Mouse (Mus musculus): Measurements from ENCODE around the gene Nrg4. TPM values are rescaled to one million over a fixed set of nuclear protein-coding genes. Genes with fewer than 3 reads are reported as not detected.
"Not testable (repeated sequence)": the region's sequence is repeated elsewhere in the genome, so short reads cannot be mapped to it uniquely, and the experiment has no call there.

Nrg4 gene
- polyA plus RNA-seq, 1 experiment from 2014 or later = 0.56 TPM

DNA sequence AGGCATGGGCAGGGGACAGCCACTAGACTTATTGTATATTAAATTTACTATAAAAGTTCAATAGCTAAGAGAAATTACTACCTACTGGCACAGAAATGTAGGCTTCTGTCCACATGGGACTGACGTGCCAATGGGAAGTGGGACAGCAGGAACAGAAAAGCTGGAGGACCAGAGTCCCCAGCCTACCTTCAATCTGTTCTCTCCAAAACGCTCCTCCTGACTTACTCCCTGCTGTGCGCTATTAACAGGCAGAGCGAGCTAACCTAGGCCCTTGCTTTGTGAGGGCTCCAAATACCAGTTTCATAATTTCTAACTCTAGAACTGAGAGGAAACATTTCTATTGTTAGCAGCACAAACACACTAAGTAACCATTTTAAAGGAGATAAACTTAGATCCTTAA, 52.7 kb downstream of the Nrg4 start:
- 59% methylated on average over 4 of the region's 4 CpGs for WGBS (ENCODE audit: insufficient replicate concordance)
- no peaks in the 10 kb centered on the region for H3K4me1 ChIP-seq
- no peak overlapping the region for H3K27ac ChIP-seq
- H3K4me2 ChIP-seq = no peak overlapping the region
- H3K36me3 ChIP-seq = no peaks in the 10 kb centered on the region
- H3K27me3 ChIP-seq (replicated peaks) = no peaks in the 10 kb centered on the region
- H3K9me3 ChIP-seq (replicated peaks) = no peaks in the 10 kb centered on the region
- no peak for ATAC-seq
- H3K4me3 ChIP-seq = no peak overlapping the region
- H3K9ac ChIP-seq = no peak overlapping the region

- Histone ChIP-seq H3K27me3 (replicated peaks) (no peaks in the 10 kb centered on the region), H3K4me2 (no peak overlapping the region), H3K27ac (no peak overlapping the region), H3K4me1 (no peaks in the 10 kb centered on the region), H3K4me3 (no peak overlapping the region), H3K36me3 (no peaks in the 10 kb centered on the region), H3K9me3 (replicated peaks) (no peaks in the 10 kb centered on the region), H3K9ac (no peak overlapping the region)
- no peak for ATAC-seq
- 27% methylated on average over 5 of the region's 5 CpGs for WGBS (ENCODE audit: insufficient replicate concordance)
Observed at GRCm38 (mm10) chr9:55271960-55272560, 54.6 kb downstream of the Nrg4 start.

GRCm38 (mm10) chr9:55264356-55265302, 62.0 kb downstream of the Nrg4 start:
- no peak overlapping the region for H3K4me2 ChIP-seq

DNA sequence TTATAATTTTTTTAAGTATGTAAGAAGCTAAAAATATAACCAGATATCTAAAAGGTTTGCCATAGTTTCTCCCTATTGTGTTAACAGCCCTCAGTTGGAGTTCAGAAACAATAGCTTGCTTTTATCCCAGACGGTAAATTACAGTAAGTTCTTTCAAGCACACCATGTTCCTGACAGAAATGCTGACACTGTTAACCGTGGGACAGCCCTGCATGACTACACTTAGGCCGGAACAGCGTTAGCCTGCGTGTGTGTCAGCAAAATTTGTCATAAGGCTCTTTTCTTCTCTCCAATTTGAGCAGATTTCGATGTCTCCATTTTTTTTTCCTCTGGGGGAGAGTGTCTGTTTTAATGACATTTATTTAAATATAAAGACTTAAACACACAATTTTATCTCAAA, 66.9 kb downstream of the Nrg4 start:
- H3K9me3 ChIP-seq (replicated peaks) = no peaks in the 10 kb centered on the region
- no peak for ATAC-seq
- H3K27ac ChIP-seq = no peak overlapping the region
- no peak overlapping the region for H3K4me3 ChIP-seq
- WGBS (ENCODE audit: insufficient replicate concordance) = 76% methylated on average over 6 of the region's 6 CpGs
- H3K4me2 ChIP-seq = no peak overlapping the region
- H3K9ac ChIP-seq = no peak overlapping the region
- no peaks in the 10 kb centered on the region for H3K27me3 ChIP-seq (replicated peaks)
- no peaks in the 10 kb centered on the region for H3K4me1 ChIP-seq
- H3K36me3 ChIP-seq = no peaks in the 10 kb centered on the region

More at GRCm38 (mm10) chr9:55264356-55265302, 62.0 kb downstream of the Nrg4 start:
- no peaks in the 10 kb centered on the region for H3K27me3 ChIP-seq (replicated peaks)
- H3K27ac ChIP-seq = no peak overlapping the region
- H3K9ac ChIP-seq = no peak overlapping the region
- WGBS (ENCODE audit: insufficient replicate concordance) = 55% methylated on average over 8 of the region's 8 CpGs
- H3K9me3 ChIP-seq (replicated peaks) = no peaks in the 10 kb centered on the region
- H3K4me3 ChIP-seq = no peak overlapping the region
- no peaks in the 10 kb centered on the region for H3K36me3 ChIP-seq
- no peak for ATAC-seq
- no peaks in the 10 kb centered on the region for H3K4me1 ChIP-seq

DNA sequence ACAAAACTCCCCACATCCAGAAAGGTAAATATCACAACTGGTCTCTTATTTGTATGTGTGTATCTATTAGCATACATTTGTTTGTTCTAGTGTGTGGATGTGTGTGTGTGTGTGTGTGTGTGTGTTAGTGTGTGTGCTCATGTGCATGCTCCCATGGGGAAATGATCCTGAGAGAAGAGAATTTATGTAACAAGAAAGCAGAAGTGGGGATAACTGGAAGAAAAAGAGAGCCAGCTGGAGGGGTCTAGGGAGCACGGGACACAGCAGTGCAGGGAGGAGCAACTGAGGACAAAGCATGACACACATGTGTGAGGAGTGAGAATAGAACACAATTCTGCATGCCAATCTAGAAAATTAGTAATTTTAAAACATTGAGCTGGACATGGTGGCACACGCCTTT, 69.5 kb downstream of the Nrg4 start:
- Histone ChIP-seq H3K9me3 (replicated peaks) (no peaks in the 10 kb centered on the region), H3K27me3 (replicated peaks) (no peaks in the 10 kb centered on the region), H3K27ac (no peak overlapping the region), H3K36me3 (no peaks in the 10 kb centered on the region), H3K4me1 (no peaks in the 10 kb centered on the region), H3K4me3 (no peak overlapping the region), H3K9ac (no peak overlapping the region), H3K4me2 (no peak overlapping the region)
- 79% methylated on average over 2 of the region's 2 CpGs for WGBS (ENCODE audit: insufficient replicate concordance)
- ATAC-seq = no peak

GRCm38 (mm10) chr9:55255604-55256003, 71.0 kb downstream of the Nrg4 start:
- Histone ChIP-seq H3K4me1 (no peaks in the 10 kb centered on the region), H3K9ac (no peak overlapping the region), H3K27me3 (replicated peaks) (no peaks in the 10 kb centered on the region), H3K9me3 (replicated peaks) (no peaks in the 10 kb centered on the region), H3K4me2 (no peak overlapping the region), H3K36me3 (no peaks in the 10 kb centered on the region), H3K27ac (no peak overlapping the region), H3K4me3 (no peak overlapping the region)
- 42% methylated on average over 4 of the region's 4 CpGs for WGBS (ENCODE audit: insufficient replicate concordance)
- ATAC-seq = no peak

DNA sequence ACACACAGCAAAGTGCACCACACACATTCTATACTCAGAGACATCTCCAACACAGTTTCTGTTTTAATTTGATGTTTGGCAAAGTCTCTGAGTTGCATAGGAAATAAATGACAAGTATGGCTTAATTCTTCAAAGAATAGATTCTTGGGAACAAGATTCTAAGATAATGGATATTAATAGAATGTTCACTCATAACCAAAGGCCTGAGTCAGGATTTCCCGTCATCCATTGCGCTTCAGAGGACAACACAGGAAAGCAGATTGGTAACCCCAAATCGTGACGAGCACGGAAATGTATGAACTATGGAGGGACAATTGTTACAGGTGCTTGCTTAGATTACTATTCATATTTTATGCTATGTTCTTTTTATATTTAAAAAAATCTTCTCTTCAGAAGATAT, 71.6 kb downstream of the Nrg4 start:
- no peak for ATAC-seq
- Histone ChIP-seq H3K4me2 (no peak overlapping the region), H3K27me3 (replicated peaks) (no peaks in the 10 kb centered on the region), H3K27ac (no peak overlapping the region), H3K9ac (no peak overlapping the region), H3K4me1 (no peaks in the 10 kb centered on the region), H3K9me3 (replicated peaks) (no peaks in the 10 kb centered on the region), H3K36me3 (no peaks in the 10 kb centered on the region), H3K4me3 (no peak overlapping the region)
- WGBS (ENCODE audit: insufficient replicate concordance) = 74% methylated on average over 5 of the region's 5 CpGs

DNA sequence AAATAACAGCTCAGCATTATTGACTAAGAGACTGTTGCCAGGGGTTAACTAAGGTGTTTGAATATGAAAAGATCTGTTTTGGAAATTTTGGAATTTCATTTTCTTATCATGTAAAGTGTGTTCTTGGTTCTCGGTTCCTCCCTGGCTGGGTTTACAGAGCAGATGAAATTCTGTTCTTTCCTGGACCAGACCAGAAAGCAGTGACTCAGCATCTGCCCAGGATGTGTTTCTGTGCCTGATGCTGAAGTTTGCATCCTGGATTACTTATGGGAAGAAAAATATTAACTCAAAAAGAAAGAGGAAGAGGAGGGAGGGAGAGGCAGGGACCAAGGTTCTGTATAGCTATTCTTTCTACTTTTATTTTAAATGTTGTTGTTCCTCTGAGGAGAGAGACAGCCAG, 72.8 kb downstream of the Nrg4 start:
- ATAC-seq = no peak
- Histone ChIP-seq H3K27me3 (replicated peaks) (no peaks in the 10 kb centered on the region), H3K4me2 (no peak overlapping the region), H3K9ac (no peak overlapping the region), H3K4me3 (no peak overlapping the region), H3K9me3 (replicated peaks) (no peaks in the 10 kb centered on the region), H3K36me3 (no peaks in the 10 kb centered on the region), H3K27ac (no peak overlapping the region), H3K4me1 (no peaks in the 10 kb centered on the region)
- 43% methylated on average over 1 of the region's 1 CpGs for WGBS (ENCODE audit: insufficient replicate concordance)

DNA sequence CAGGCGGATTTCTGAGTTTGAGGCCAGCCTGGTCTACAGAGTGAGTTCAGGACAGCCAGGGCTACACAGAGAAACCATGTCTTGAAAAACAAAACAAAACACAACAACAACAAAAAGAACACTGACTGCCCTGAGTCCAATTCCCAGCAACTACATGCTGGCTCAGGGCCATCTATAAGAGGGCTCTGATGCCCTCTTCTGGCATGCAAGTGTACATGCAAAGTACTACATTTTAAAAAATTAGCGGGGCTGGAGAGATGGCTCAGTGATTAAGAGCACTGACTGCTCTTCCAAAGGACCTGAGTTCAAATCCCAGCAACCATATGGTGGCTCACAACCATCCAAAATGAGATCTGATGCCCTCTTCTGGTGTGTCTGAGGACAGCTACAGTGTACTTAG, 74.5 kb downstream of the Nrg4 start:
- not testable (repeated sequence) for ATAC-seq; H3K9me3 ChIP-seq (replicated peaks); H3K27ac ChIP-seq; H3K4me2 ChIP-seq; H3K27me3 ChIP-seq (replicated peaks); H3K4me1 ChIP-seq; H3K4me3 ChIP-seq; H3K9ac ChIP-seq; H3K36me3 ChIP-seq
- WGBS (ENCODE audit: insufficient replicate concordance) = 39% methylated on average over 2 of the region's 2 CpGs

GRCm38 (mm10) chr9:55250595-55251247, 75.9 kb downstream of the Nrg4 start:
- no peak for ATAC-seq

GRCm38 (mm10) chr9:55248465-55248864, 78.2 kb downstream of the Nrg4 start:
- no peak overlapping the region for H3K27ac ChIP-seq
- no peak for ATAC-seq
- no peaks in the 10 kb centered on the region for H3K9me3 ChIP-seq (replicated peaks)
- no peak overlapping the region for H3K4me3 ChIP-seq
- no peaks in the 10 kb centered on the region for H3K27me3 ChIP-seq (replicated peaks)
- no peak overlapping the region for H3K4me2 ChIP-seq
- no peaks in the 10 kb centered on the region for H3K36me3 ChIP-seq
- no peaks in the 10 kb centered on the region for H3K4me1 ChIP-seq
- no peak overlapping the region for H3K9ac ChIP-seq
- WGBS (ENCODE audit: insufficient replicate concordance) = 33% methylated on average over 4 of the region's 4 CpGs

More at GRCm38 (mm10) chr9:55250595-55251247, 75.9 kb downstream of the Nrg4 start:
- H3K27me3 ChIP-seq (replicated peaks) = no peaks in the 10 kb centered on the region
- no peak overlapping the region for H3K4me3 ChIP-seq
- no peaks in the 10 kb centered on the region for H3K36me3 ChIP-seq
- 64% methylated on average over 6 of the region's 6 CpGs for WGBS (ENCODE audit: insufficient replicate concordance)
- no peaks in the 10 kb centered on the region for H3K4me1 ChIP-seq
- H3K4me2 ChIP-seq = no peak overlapping the region
- H3K9me3 ChIP-seq (replicated peaks) = no peaks in the 10 kb centered on the region
- H3K9ac ChIP-seq = no peak overlapping the region
- no peak overlapping the region for H3K27ac ChIP-seq

DNA sequence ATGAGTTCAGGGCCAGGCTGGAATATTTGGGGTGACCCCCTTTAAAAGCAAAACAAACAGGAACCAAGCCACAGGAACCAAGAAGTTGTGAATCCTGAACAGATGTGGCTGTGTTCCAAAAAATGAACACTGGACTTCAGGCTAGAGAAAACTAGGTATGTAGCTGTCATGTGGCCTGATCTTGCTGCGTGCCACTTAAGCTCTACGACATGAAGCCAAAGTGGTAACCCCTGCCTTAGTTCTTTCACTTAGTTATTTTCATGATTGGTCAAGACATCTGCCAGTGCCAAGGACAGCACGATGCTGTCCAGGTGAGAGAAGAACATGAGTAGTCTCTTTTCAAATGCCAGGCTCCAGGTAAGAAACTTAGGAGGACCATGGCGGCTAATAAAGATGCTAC, 79.7 kb downstream of the Nrg4 start:
- ATAC-seq = no peak
- Histone ChIP-seq H3K4me1 (peaks cover 4% of the 10 kb centered on the region; the same call in 1 of the 2 replicates), H3K27ac (no peak overlapping the region), H3K9me3 (replicated peaks) (no peaks in the 10 kb centered on the region), H3K9ac (no peak overlapping the region), H3K27me3 (replicated peaks) (peaks cover under 1% of the 10 kb centered on the region; the same call in 1 of the 2 replicates), H3K36me3 (no peaks in the 10 kb centered on the region), H3K4me3 (no peak overlapping the region), H3K4me2 (no peak overlapping the region)
- 71% methylated on average over 4 of the region's 4 CpGs for WGBS (ENCODE audit: insufficient replicate concordance)

Measured in liver, embryonic 12.5 days (tissue).